Mouse (Mus musculus) cerebellum, postnatal 25 days (tissue): ENCODE measurements around the gene Me3.
A peak's percentile ranks its signal among the peaks of the same experiment; 100 is the strongest.

ENCODE experiments used
- DNase-seq, 2 experiments: peaks; one replicate each; pipeline ENCODE4 v3.0.0; 2021; ENCODE audit warnings: mixed read lengths in 2 of 2

The Me3 gene

DNA sequence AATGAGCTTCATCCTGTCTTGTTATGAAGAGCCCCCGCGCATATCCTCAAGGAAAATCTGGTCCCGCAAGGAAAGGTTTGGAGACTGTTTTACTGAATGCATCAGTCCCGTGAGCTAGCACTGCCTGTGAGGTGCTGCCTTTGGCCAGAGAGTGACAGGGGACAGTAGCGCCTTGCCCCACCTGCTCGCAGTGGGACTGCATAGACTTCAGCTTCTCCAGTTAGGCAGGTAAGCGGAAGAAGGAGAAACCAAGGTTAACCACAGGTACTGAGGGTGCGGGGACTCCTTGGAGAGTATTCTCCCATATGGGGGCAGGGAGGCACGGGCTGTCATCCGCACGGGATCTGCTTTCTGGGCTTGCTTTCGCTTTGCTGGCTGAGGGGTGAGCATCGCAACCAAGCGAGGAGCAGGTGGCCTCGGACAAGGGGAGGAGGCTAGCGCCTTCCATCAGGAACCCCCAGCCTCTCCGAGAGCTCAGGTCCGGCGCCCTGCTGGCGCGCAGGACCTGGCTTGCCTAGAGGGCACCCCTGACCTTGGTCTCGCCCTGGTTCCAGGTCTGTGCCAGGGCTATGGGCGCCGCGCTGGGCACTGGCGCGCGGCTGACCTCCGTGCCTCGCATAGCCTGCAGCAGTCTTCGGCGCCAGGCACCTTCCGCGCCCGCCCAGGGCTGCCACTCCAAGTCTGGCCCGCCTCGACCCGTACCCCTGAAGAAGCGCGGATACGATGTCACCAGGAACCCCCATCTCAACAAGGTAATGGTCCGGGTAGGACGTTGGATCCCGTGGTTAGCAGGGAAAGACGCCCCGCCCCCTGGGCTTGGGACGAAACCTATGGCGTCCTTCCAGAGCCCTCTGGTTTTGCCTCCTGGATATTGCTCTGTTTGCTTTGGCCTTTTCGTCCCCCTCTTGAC is at the start of gene Me3:
TSS of gene Me3 (plus strand) at position 51 of the 910 bp plus-strand sequence.
- peak; percentile 90 to 93 for DNase-seq

DNA sequence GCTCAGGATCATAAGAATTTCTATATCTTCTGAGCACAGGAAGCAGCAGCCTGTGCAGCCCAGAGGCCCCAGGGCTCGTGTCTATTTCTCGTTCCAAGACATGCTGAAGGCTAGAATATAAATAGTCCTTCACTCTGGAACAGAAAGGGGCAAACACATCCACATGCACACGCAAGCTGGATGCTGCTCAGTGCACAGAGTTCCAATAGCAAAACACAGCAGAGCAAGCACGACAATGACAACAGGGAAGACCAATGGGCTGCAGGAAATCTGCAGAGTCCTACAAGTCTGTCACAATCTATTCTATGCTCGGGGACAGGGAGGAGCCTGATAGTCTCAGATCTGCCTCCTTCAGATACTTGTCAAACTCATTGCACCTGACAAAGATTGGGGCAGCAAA is 42.2 kb upstream of the Me3 start:
- DNase-seq: no peak

- DNase-seq: no peak
Measured at GRCm38 (mm10) chr7:89590542-89591251, 41.5 kb upstream of the Me3 start.

DNA sequence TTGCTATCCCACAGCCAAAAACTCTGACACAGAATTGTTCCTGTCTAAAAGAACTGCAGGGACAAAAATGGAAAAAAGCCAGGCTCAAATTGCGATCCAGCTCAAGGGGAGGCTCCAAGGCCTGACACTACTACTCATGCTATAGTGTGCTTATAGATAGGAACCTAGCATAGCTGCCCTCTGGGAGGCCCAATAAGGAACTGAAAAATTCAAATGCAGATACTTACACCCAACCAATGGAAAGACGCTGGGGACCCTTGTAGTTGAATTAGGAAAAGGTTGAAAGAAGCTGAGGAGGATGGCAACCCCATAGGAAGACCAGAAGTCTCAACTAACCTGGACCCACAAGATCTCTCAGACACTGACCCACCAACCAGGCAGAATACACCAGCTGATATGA is 36.4 kb upstream of the Me3 start:
- DNase-seq: no peak

DNA sequence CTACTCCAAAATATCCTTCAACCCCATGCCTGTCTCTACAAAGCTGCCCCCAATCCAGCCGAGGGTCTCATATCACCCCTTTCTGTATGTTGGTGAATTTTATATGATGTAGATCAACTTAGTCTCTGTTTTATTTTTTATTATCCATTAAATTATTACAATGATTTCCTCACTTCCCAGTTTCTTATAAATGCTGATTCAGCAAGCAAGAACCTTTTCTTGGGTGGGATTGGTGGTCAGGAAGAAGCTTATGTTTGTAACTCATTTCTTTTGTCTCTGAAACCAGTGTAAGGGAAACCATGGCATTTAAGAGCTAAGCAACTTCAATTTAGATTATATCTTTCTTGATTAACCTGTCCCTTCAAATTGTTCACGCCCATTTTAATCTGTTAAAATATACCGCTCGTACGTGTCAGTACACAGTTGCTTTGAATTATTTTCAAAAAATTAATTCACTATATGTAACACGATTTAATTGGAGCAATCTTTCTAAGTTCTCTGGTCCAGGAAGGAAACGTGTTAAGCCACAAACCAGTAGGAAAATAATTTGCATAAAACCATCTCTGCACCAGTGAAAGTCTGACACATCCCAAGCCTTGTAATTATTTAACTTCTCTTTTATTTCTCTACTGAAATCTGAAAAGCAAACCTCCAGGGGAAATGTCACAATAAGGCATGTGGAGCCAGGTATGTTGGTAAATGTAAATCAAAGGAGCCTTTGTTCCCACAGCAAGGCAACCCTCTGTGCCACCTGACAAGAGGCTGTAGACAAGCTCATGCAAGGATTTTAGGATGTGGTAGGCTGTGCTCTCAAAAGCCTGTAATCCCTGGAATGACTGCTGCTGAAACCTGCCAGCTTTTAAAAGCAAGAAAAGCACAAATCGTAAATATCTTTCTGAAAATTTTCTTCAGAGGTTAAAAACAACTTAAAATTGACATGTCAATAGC is 26.3 kb upstream of the Me3 start:
- no peak for DNase-seq

DNA sequence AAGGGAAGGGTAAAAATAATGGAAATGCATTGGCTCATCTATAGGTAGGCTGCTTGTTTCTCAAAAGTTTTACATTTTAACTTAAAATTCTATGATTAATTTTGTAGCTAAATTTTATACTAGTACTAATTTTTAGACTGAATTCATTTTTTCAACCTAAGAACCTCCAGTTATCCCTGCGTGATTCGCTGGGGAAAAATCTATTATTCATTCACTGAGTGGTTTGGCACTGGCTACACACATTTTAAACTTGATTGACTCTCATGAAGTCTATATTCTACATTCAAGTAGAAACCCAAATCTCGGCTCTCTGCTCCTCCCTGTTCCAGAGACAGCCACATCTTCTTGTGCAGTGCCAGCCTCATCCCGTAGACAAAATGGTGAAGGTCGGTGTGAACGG is 24.9 kb upstream of the Me3 start:
- no peak for DNase-seq

DNA sequence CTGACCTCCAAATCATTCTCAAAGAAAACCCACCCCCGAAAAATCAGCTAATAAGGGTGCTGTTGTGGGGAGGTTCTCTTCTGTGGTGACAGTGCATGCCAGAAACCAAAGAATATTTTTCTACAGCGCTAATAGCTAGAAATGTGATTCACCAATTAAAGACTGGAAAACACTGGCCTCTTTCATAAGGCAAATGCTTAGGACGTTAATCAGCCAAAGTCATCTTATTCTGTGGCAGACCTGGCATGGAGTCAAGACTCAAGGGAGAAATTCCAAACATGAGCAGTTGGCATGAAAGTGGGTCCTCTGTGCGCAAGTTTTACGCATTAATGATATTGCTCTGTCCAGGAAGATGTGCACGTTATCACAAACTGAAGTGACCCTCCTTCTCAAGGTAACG is 21.0 kb upstream of the Me3 start:
- no peak for DNase-seq

GRCm38 (mm10) chr7:89616235-89616634 is 16.0 kb upstream of the Me3 start:
- DNase-seq: no peak

- no peak for DNase-seq
Measured at GRCm38 (mm10) chr7:89623331-89623730, 8.9 kb upstream of the Me3 start.

DNA sequence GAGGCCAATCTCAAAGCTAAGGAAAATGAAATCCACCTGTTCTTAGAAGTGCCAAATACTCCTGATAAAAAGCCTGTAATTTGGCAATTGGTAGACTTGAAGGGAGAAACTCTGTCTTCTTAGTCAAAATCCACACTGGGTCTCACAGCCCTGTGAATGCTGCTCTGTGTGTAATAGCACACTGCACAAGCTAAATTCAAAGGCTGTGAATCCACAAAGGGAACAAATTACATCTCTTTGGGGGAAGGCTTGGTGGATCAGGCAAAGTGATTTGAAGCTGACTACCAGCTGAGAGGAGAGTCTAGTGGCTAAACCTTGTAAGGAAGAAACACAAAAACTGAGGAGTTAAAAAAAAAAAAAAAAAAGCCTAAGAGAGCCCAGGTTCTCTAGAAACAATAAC is 4.8 kb upstream of the Me3 start:
- DNase-seq: no peak

GRCm38 (mm10) chr7:89628006-89628405 is 4.2 kb upstream of the Me3 start:
- no peak for DNase-seq

DNA sequence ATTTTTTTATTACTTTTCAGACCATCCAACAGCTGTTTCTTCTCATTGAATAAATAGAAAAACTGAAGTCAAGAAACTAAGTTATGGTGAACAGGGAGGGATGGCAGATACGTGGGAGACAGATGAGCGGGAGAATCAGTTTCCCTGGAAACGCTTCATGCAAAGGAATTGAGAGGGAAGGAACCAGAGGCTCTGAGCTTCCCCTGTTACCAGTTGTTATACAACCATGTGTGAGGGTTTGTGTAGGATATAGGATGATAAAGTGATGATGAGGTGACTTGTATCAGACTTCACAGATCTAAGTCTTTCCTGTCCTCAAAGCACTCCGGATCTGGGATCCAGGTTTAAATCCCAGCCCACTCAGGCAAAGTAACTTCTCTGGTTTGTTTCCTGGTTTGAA is 3.2 kb upstream of the Me3 start:
- no peak for DNase-seq

DNA sequence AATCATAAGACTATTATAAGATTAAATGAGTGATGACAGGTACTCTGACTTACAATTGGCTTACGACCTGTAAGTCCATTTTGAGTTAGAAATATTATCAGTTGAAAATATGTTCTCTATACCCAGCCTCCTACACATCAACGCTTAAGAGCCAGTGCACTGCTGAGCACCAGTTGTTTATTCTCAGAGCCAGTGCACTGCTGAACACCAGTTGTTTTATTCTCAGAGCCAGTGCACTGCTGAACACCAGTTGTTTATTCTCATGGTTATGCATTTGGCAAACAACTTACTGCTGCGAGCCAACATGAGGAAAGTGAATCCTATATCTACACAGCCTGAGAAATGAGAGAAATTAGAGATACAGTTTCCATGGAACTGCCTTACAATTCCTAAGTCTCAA is 2.3 kb upstream of the Me3 start:
- no peak for DNase-seq

DNA sequence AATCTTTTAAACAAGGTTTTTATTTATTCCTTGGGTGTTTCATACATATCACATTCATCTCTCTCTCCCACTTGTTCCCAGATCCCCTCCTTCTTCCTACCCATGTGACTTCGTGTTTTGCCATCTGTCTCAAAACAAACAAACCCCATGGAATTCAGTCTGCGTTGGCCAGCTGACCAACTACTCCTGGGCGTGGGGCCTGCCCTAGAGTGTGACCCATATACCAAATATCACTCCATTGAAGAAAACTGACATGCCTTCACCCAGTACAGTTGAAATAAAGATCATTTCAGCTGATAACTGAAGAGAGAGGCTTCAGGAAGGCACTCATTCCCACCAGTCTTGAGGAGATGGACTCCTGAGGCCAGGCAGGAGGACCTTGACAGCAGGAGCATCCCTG is 1.4 kb upstream of the Me3 start:
- peak; percentile 55 to 63 for DNase-seq

GRCm38 (mm10) chr7:89640533-89640932 is 8.3 kb downstream of the Me3 start:
- no peak for DNase-seq

GRCm38 (mm10) chr7:89640944-89641661 is 8.9 kb downstream of the Me3 start:
- DNase-seq: no peak

GRCm38 (mm10) chr7:89645015-89645414 is 12.8 kb downstream of the Me3 start:
- no peak for DNase-seq

GRCm38 (mm10) chr7:89647864-89648263 is 15.7 kb downstream of the Me3 start:
- no peak for DNase-seq

DNA sequence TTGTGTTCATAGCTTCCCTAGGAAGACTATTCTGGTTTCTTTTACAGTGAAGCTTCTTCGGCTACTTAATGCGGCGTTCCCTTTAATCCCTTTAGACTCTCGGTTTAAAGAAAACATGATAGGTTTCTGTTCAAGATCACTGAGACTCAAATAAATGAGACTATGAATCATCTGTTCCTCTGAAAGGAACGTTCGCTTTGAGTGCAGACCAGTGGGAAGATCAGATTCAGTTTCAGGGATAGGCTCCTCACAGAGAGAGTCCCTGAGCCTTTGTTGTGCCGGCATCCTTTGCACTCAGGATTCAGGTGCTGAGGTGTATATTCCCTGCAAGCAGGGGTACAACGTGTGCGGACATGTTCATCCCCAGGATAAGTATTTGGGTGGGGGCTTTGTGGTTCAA is 25.0 kb downstream of the Me3 start:
- no peak for DNase-seq

DNA sequence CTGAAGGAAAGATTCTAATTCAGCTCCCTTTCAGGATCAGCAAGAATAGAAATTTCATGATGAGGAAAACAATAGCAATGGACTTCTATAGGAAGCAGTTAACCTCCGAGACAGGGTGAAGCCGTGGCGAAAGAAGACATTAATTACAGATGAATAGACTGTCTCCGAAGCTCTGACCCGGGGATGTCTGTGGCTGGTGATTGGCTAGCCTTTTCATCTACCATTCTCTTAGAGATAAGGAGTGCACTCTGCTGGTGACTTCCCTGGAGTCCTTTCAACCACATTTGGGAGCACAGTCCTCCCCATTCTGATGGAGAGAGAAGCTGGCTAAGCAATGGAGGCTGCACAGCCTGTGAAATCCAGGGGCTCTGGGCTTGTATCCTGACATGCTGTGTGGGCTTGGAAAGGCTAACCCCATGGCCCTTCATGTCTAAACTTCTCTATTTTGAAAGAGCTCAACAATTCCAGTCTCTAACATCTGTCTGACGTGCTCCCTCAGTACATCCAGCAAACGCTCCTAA is 25.6 kb downstream of the Me3 start:
- DNase-seq: no peak

DNA sequence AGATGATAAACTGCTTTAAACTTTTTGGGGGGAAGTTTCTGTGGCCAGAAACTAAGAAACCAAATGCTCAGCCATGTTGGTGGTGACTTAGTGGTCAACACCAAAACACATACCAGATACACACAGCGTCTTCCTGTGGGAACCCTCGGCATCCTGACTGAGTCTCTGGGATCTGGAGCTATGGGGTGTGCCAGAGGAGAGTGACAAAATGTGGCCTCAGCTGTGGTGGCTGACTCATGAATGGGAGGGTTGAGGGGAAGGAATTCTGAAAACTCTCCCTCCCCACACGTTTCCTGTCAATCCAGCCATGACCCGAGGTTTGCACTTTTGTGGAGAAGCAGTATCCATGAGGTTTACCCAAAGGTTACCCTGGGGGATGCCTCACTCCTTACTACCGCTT is 32.0 kb downstream of the Me3 start:
- DNase-seq: no peak

GRCm38 (mm10) chr7:89666361-89666760 is 34.2 kb downstream of the Me3 start:
- DNase-seq: no peak
